ENCODE assay signal across 8 mouse cellular contexts in genomic region chr11:114176671-114177212, GRCm38 (mm10).
DNase-seq lines count a peak whose midpoint lies in the region.
"Had no signal": no experiment of that assay in that cellular context is flagged by ENCODE, and none has a peak within 500 bp of the region (broad histone marks: within the 10 kb centered on the region; RNA-seq: fewer than 3 reads in every experiment).

No protein-coding gene starts in this region.

- peak; percentile 26 for DNase-seq in kidney, postnatal 10 days
- DNase-seq in kidney, adult 18-20 months, result no peak
- DNase-seq in right cerebral cortex, adult 18-20 months, result peak; percentile 28
- DNase-seq in right cerebral cortex, postnatal 36 days (ENCODE audit: low spot score in 2 of 2), result no peak
- DNase-seq in cerebellum, adult 8-10 months, result peak; percentile 32
- DNase-seq in retina, postnatal 1 day, result peak; percentile 40
- no peak for DNase-seq in layer of hippocampus, postnatal 10 days (ENCODE audit: low spot score in 2 of 2)
- DNase-seq: thymus, postnatal 36 days had no signal

Comparison
In these comparisons a context has a peak if more than half of its experiments do, and no peak if none do; other contexts are left out.
1. DNase-seq: peak in kidney, postnatal 10 days (single experiment), right cerebral cortex, adult 18-20 months (single experiment), cerebellum, adult 8-10 months (single experiment) and retina, postnatal 1 day (single experiment); none in kidney, adult 18-20 months (single experiment), right cerebral cortex, postnatal 36 days (0 of 2) and layer of hippocampus, postnatal 10 days (0 of 2).